Mouse (Mus musculus) intestine, embryonic 16.5 days (tissue): ENCODE data around the gene Odf4. TPM values are rescaled to one million over a fixed set of nuclear protein-coding genes. Genes with fewer than 3 reads are reported as not detected.

Experiments used
- ATAC-seq: fragments of 200-750 bp; cut with Nextera tagmentation; 2 replicates; pipeline ENCODE4 v1.8.0; 2017; ENCODE audit warnings: moderate TSS enrichment, moderate library complexity
- H3K27ac ChIP-seq: fragments of 300-500 bp; sonication (generic); 2 replicates; pipeline ENCODE4 v1.5.1; 2014; ENCODE audit warnings: mild to moderate bottlenecking, low read length
- H3K27me3 ChIP-seq: fragments of 300-500 bp; sonication (generic); replicated peaks from 2 replicates; pipeline ENCODE4 v1.6.1; 2014; ENCODE audit warnings: low read length, control low read depth, mixed read lengths; ENCODE audit not compliant: control insufficient read depth, insufficient read depth
- H3K36me3 ChIP-seq: fragments of 300-500 bp; sonication (generic); 2 replicates; pipeline ENCODE4 v1.6.1; 2014; ENCODE audit warnings: low read length, control low read depth; ENCODE audit not compliant: control insufficient read depth, insufficient read depth
- H3K4me1 ChIP-seq: fragments of 300-500 bp; sonication (generic); 2 replicates; pipeline ENCODE4 v1.6.1; 2014; ENCODE audit warnings: low read length, control low read depth, mixed read lengths; ENCODE audit not compliant: control insufficient read depth, insufficient read depth
- H3K4me2 ChIP-seq: fragments of 300-500 bp; sonication (generic); 2 replicates; pipeline ENCODE4 v1.6.1; 2014; ENCODE audit warnings: low read depth, low read length, control low read depth
- H3K4me3 ChIP-seq: fragments of 300-500 bp; sonication (generic); 2 replicates; pipeline ENCODE4 v1.5.1; 2014; ENCODE audit warnings: mild to moderate bottlenecking, low read length
- H3K9ac ChIP-seq: fragments of 300-500 bp; sonication (generic); 2 replicates; pipeline ENCODE4 v1.6.1; 2014; ENCODE audit warnings: low read depth, low read length
- H3K9me3 ChIP-seq: fragments of 300-500 bp; sonication (generic); 2 replicates; pipeline ENCODE4 v1.6.1; 2016; ENCODE audit warnings: low read length, control low read depth; ENCODE audit not compliant: control insufficient read depth
- WGBS: fragments of 180-500 bp; shearing (Covaris S2); extraction: QIAGEN DNeasy Blood & Tissue Kit; methylation state at CpG from one replicate; pipeline ENCODE4 v1.1.7; 2014; 5-methylcytosine and 5-hydroxymethylcytosine counted together
- polyA plus RNA-seq: library from polyadenylated mRNA; unstranded; fragments of >200 nt; fragmentation: Nextera tagmentation; extraction: Ambion mirVana; gene quantifications from 2 replicates; pipeline ENCODE4 v1.2.1, GENCODE M21; 2015

The Odf4 gene
- polyA plus RNA-seq, 1 experiment from 2014 or later = not detected

DNA sequence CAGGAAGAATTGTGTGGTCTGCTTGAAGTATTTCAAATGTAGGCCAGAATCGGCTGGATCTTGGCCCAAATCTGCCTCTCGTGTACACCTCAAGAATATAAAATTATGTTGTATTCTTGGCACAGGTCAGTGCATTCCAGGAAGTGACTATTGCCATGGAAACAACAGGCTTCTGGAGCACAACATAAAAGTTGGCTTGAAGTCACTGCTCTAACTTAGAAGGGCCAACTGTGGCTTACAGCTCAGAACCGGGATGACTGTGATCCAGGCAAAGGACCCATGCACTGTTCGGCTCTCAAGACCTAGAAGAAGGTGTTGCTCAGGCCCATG lies 20.5 kb downstream of the Odf4 start:
- ATAC-seq = peak; percentile 36; the same call in 1 of the 2 replicates
- 56% methylated on average over 4 of the region's 4 CpGs for WGBS
- Histone ChIP-seq H3K4me3 (no peak overlapping the region), H3K27me3 (no peaks in the 10 kb centered on the region), H3K9ac (peak overlapping the region; percentile 14; the same call in 1 of the 2 replicates), H3K9me3 (no peaks in the 10 kb centered on the region), H3K27ac (no peak overlapping the region), H3K4me2 (no peak overlapping the region), H3K36me3 (peaks cover 26% of the 10 kb centered on the region), H3K4me1 (peaks cover 4% of the 10 kb centered on the region; the same call in 1 of the 2 replicates)

DNA sequence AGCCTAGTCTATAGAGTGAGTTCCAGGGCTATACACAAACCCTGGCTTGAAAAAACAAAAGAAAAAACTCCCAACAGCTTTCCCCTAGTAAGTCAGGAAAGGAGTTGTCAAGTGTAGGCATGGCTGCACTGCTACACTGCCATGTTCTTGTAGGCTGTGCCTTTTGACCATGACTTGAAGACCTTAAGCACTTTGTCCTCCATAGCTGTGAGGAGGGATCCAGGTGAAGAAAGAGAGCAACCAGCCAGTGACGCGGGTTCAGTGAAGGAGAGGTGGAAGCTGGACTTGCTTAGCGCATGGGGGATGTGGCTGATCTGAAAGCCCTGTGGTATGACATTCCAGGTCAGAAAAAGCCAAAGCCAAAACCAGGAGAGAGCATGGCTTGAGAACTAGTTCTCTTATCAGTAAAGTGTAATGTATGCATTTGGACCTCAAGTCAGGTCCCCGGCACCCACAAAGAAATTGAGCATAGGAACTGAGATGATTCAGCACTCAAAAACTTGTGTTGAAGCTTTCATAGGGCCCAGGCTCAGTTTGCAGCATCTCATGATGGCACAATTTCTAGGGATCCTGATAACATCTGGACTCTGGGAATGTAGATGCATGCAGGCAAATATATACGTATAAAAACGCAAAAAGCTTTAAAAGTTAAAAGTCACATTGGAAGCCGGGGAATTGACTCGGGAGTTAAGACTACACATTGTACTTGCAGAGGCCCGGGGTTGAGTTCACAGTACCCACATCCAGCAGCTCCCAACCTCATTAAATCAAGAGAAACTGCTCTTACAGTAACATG lies 21.0 kb downstream of the Odf4 start:
- Histone ChIP-seq H3K4me1 (peaks cover 4% of the 10 kb centered on the region; the same call in 1 of the 2 replicates), H3K27ac (no peak overlapping the region), H3K9me3 (no peaks in the 10 kb centered on the region), H3K9ac (no peak overlapping the region), H3K27me3 (no peaks in the 10 kb centered on the region), H3K4me3 (no peak overlapping the region), H3K4me2 (no peak overlapping the region), H3K36me3 (peaks cover 26% of the 10 kb centered on the region)
- no peak for ATAC-seq
- 86% methylated on average over 9 of the region's 9 CpGs for WGBS

DNA sequence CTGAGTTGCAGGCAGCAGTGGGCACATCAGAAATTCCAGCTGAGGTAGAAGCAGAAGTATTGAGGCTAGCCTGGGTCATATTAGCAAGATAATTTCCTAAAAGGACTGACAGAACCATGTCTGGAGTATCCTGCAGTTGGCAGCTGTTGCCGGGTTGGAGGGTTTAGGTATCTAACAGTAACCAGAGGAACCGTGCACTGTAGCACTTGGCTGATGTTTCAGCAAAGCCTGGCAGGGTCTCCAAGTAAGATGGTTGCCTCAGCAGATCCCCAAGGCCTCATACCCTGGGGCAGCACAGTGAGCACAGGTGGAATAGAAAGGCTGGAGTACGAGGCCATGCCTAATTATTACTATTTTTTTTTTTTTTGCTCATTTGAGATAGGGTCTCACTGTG lies 21.7 kb downstream of the Odf4 start:
- H3K27ac ChIP-seq = 0 out of 2 replicates have a peak overlapping the region, but pooled peaks have one; percentile 11
- H3K36me3 ChIP-seq = peaks cover 26% of the 10 kb centered on the region
- 86% methylated on average over 3 of the region's 3 CpGs for WGBS
- H3K9ac ChIP-seq = no peak overlapping the region
- no peak for ATAC-seq
- no peak overlapping the region for H3K4me3 ChIP-seq
- no peak overlapping the region for H3K4me2 ChIP-seq
- peaks cover 4% of the 10 kb centered on the region; the same call in 1 of the 2 replicates for H3K4me1 ChIP-seq
- H3K9me3 ChIP-seq = no peaks in the 10 kb centered on the region
- no peaks in the 10 kb centered on the region for H3K27me3 ChIP-seq

DNA sequence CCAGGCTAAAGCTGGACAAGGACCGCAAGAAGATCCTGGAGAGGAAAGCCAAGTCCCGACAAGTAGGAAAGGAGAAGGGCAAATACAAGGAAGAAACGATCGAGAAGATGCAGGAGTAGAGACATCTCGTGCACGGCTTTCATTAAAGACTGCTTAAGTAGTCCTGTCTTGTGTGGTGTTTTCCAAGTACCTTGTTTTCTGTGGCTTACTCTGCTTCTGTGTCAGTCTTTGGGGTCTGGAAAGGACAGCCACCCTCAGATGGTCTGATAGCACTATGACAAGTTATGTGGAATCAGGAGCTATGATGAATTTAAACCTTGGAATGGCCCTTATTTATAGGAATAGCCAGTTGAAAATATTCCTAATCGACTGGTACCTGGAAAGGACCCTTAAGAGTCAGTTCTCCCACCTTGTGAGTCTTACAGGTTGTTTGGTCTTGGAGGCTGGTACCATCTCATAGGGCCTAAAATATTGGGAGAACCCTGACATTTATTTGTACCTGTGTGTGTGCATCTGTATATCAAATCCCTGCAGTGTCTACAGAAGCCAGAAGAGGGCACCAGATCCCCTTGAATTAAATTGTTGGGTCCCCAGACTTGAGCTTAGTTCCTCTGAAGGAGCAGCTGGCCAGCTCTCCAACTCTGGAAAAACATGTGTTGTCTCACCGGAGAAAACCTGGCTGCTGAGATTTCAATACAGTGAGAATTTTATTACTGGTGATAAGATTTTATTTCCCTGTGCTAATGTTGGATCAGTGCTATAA lies 22.3 kb downstream of the Odf4 start:
- Histone ChIP-seq H3K9ac (no peak overlapping the region), H3K4me2 (no peak overlapping the region), H3K27ac (0 out of 2 replicates have a peak overlapping the region, but pooled peaks have one; percentile 11), H3K36me3 (peaks cover 26% of the 10 kb centered on the region), H3K9me3 (no peaks in the 10 kb centered on the region), H3K4me1 (peaks cover 4% of the 10 kb centered on the region; the same call in 1 of the 2 replicates), H3K4me3 (no peak overlapping the region), H3K27me3 (no peaks in the 10 kb centered on the region)
- 75% methylated on average over 8 of the region's 8 CpGs for WGBS
- no peak for ATAC-seq

DNA sequence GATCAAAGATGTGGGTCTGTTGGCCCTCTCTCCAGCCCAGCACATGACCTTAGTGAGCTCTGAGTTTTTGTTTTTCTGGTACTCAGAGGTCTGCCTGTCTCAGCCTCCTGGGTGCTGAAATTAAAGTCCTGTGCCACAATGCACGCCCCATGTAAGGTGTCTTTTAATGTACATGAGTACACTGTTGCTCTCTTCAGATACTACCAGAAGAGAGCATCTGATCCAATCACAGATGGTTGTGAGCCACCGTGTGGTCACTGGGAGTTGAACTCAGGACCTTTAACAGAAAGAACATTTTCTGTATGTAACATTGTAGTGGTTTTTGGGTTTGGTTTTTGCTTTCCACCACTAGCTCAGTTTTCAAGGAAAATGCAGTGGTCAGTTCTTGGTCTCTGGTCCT lies 23.1 kb downstream of the Odf4 start:
- Histone ChIP-seq H3K4me2 (no peak overlapping the region), H3K9ac (no peak overlapping the region), H3K9me3 (no peaks in the 10 kb centered on the region), H3K27ac (no peak overlapping the region), H3K36me3 (peaks cover 26% of the 10 kb centered on the region), H3K4me1 (peaks cover 4% of the 10 kb centered on the region; the same call in 1 of the 2 replicates), H3K4me3 (no peak overlapping the region), H3K27me3 (no peaks in the 10 kb centered on the region)
- ATAC-seq = no peak
- WGBS = 87% methylated on average over 2 of the region's 2 CpGs

DNA sequence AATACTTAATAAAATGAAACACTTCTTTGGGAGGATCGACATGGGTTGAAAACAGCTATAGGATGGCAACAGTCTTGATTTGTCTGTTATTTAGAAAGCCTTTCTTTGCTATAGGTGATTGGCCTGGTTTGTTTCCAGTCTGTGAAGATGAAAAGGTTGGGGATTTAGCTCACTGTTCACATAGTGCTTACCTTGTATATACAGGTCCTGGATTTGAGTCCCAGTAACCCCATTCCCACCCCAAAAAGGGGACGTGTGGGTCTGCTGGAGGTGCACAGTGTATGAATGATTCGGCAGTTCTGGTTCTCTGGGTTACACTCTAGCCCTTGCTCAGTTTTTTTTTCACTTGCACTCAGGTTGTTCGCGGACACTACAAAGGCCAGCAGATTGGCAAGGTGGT lies 24.1 kb downstream of the Odf4 start:
- H3K4me3 ChIP-seq = peak overlapping the region; percentile 75
- peaks cover 4% of the 10 kb centered on the region; the same call in 1 of the 2 replicates for H3K4me1 ChIP-seq
- H3K36me3 ChIP-seq = peaks cover 26% of the 10 kb centered on the region
- H3K4me2 ChIP-seq = peak overlapping the region; percentile 68
- peak overlapping the region; percentile 90 for H3K9ac ChIP-seq
- H3K27me3 ChIP-seq = no peaks in the 10 kb centered on the region
- WGBS = 81% methylated on average over 5 of the region's 5 CpGs
- no peaks in the 10 kb centered on the region for H3K9me3 ChIP-seq
- no peak for ATAC-seq
- no peak overlapping the region for H3K27ac ChIP-seq

DNA sequence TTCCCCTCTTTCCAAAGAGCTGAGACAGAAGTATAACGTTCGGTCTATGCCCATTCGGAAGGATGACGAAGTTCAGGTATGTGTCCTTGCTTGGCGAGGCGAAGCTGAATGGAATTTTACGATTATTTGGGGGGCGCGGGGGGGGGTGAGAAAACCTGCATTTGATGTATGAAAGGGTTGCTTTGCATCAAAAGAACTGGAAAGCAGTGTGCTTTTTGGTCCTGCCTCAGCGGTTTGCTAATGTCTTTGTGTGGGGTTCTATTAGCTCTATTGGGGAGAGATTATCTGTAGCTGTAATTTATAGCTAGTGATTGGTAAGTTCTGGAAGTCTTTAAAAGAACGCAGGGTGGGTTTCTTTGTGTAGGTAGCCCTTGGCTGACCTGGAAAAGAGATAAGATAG lies 24.5 kb downstream of the Odf4 start:
- 4% methylated on average over 11 of the region's 11 CpGs for WGBS
- Histone ChIP-seq H3K4me1 (peaks cover 4% of the 10 kb centered on the region; the same call in 1 of the 2 replicates), H3K4me2 (peak overlapping the region; percentile 68), H3K36me3 (peaks cover 26% of the 10 kb centered on the region), H3K27me3 (no peaks in the 10 kb centered on the region), H3K9ac (peak overlapping the region; percentile 90), H3K9me3 (no peaks in the 10 kb centered on the region), H3K27ac (no peak overlapping the region), H3K4me3 (peak overlapping the region; percentile 75)
- ATAC-seq = no peak

DNA sequence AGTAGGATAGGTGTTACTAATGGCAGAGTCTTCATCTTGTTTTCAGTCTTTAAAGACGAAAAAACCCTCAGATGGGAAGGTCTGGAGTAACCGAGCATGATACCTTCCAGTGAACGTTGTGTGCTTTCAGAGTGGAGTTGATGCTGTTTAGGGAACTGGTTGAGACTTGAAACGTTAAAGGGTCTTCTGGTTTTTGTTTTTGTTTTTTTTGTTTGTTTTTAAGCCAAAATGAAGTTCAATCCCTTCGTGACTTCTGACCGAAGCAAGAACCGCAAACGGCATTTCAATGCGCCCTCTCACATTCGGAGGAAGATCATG lies 24.9 kb downstream of the Odf4 start:
- Histone ChIP-seq H3K9me3 (no peaks in the 10 kb centered on the region), H3K36me3 (peaks cover 26% of the 10 kb centered on the region), H3K27me3 (no peaks in the 10 kb centered on the region), H3K27ac (peak overlapping the region; percentile 89), H3K9ac (peak overlapping the region; percentile 90), H3K4me1 (peaks cover 4% of the 10 kb centered on the region; the same call in 1 of the 2 replicates), H3K4me2 (peak overlapping the region; percentile 68), H3K4me3 (peak overlapping the region; percentile 75)
- 0% methylated on average over 10 of the region's 10 CpGs for WGBS
- ATAC-seq = no peak

DNA sequence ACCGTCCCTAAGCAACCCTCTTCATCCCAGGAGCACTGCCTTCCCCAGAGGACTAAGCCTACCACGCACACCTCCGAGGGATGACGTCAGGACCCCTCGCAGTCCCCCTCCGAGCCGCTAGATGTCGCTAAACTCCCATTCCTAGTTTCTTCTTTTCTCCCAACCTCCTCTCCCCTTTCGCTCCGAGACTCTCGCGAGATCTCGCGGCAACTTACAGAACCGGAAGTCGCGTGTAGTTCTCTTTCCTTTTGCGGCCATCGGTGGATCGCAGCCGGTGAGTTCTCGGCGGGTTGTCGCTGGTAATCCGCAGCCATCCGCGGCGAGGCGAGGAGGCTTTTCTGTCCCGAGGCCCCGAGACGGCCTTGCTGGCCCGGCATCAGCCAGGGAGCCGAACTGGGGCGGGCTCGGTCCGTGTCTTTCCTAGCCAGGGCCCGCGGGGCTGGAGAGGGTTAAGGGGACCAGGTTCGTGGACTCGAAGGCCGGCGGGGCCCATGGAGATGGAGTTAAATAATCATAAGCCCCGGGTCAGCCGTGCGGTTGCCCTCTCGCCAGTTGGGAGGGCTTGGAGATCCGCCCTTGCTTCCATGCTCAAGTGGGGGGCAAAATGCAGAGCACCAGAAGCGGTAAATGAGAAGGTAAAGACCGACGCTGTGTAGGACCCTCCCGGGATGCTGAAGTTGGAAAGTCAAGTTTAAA lies 25.4 kb downstream of the Odf4 start, which contains the start of gene Rpl26:
Gene Rpl26 (plus strand): TSS at position 233 of the 696 bp plus-strand sequence.
- Histone ChIP-seq H3K9me3 (no peaks in the 10 kb centered on the region), H3K27me3 (no peaks in the 10 kb centered on the region), H3K4me3 (peak within 1 kb of the TSS; percentile 75), H3K4me2 (peak within 1 kb of the TSS; percentile 79), H3K4me1 (peaks cover 4% of the 10 kb centered on the region; the same call in 1 of the 2 replicates), H3K27ac (peak within 1 kb of the TSS; percentile 89), H3K36me3 (peaks cover 26% of the 10 kb centered on the region), H3K9ac (peak within 1 kb of the TSS; percentile 90)
- peak; percentile 86 for ATAC-seq
- under 1% methylated on average over 52 of the region's 52 CpGs for whole genome bisulfite sequencing
